Comparison of ENCODE assay signal across 9 mouse cellular contexts in the genomic region with DNA sequence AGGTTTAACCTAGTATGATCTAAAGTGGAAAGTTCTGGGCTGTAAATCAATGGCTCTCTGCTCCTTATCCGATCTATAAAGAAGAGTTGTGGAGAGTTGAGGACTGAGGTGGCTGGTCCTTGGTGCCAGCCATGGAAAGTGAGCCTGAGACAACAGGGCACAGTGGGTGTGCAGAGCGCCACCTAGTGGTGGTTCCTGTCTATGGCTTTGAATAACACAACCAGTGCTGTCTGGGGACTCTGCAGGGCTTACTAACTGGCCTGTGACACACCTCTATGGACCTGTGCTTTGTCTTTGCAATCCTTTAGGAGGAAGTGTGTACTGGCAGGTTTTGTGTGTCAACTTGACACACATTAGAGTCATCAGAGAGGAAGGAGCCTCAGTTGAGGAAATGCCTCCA. TPM values are rescaled to one million over a fixed set of nuclear protein-coding genes. Genes with fewer than 3 reads are reported as not detected.
A peak's percentile ranks its signal among the peaks of the same experiment; 100 is the strongest.
DNase-seq lines count a peak whose midpoint lies in the region; ATAC-seq and TF ChIP-seq lines count a peak whose summit lies in the region.
"Had no signal": no experiment of that assay in that cellular context is flagged by ENCODE, and none has a peak within 500 bp of the region (broad histone marks: within the 10 kb centered on the region; RNA-seq: fewer than 3 reads in every experiment).

No protein-coding gene starts in this region.

- H3K4me1 ChIP-seq in ES-Bruce4 (ENCODE audit: control insufficient read depth, insufficient read depth, low read length) = no peaks in the 10 kb centered on the region
- H3K4me1 ChIP-seq in heart, embryonic 12.5 days (replicated peaks) = no peaks in the 10 kb centered on the region
- H3K4me1 ChIP-seq in lung, embryonic 16.5 days (replicated peaks; ENCODE audit: control insufficient read depth, insufficient read depth, low read length) = peaks cover 8% of the 10 kb centered on the region
- H3K4me1 ChIP-seq: heart, embryonic 15.5 days had no signal

- peak; percentile 87 for DNase-seq in adrenal gland, postnatal 10 days
- peak; percentile 78 for DNase-seq in embryo, embryonic 11 days
- peak; percentile 81 for DNase-seq in layer of hippocampus, adult 11-12 months (ENCODE audit: low spot score)
- peak; percentile 75 for DNase-seq in right cerebral cortex, postnatal 14 days
- peak; percentile 72 to 76 for DNase-seq in urinary bladder, postnatal 36 days (ENCODE audit: low spot score in 2 of 2)

- no peaks in the 10 kb centered on the region for H3K36me3 ChIP-seq in ES-Bruce4 (ENCODE audit: control insufficient read depth, insufficient read depth, low read length, poor library complexity, severe bottlenecking)
- no peaks in the 10 kb centered on the region for H3K36me3 ChIP-seq in heart, embryonic 12.5 days
- no peaks in the 10 kb centered on the region for H3K36me3 ChIP-seq in lung, embryonic 16.5 days (ENCODE audit: control insufficient read depth, insufficient read depth, low read length)
- H3K36me3 ChIP-seq: heart, embryonic 15.5 days had no signal

- H3K27ac ChIP-seq in ES-Bruce4 (ENCODE audit: insufficient read depth, low read length) = no peak overlapping the region
- no peak overlapping the region for H3K27ac ChIP-seq in heart, embryonic 12.5 days (ENCODE audit: poor library complexity, severe bottlenecking)
- no peak overlapping the region for H3K27ac ChIP-seq in lung, embryonic 16.5 days (ENCODE audit: low read length)
- H3K27ac ChIP-seq: heart, embryonic 15.5 days had no signal

- no peaks in the 10 kb centered on the region for H3K27me3 ChIP-seq in ES-Bruce4 (ENCODE audit: control insufficient read depth, insufficient read depth, low read length, poor library complexity, severe bottlenecking)
- H3K27me3 ChIP-seq in heart, embryonic 12.5 days (replicated peaks) = no peaks in the 10 kb centered on the region
- no peaks in the 10 kb centered on the region for H3K27me3 ChIP-seq in lung, embryonic 16.5 days (ENCODE audit: control insufficient read depth, insufficient read depth, low read depth, low read length)
- H3K27me3 ChIP-seq: heart, embryonic 15.5 days had no signal

- no peak overlapping the region for H3K9ac ChIP-seq in ES-Bruce4 (ENCODE audit: low read depth, poor library complexity, severe bottlenecking)
- no peak overlapping the region for H3K9ac ChIP-seq in heart, embryonic 12.5 days
- H3K9ac ChIP-seq in lung, embryonic 16.5 days (ENCODE audit: low read length) = no peak overlapping the region
- H3K9ac ChIP-seq: heart, embryonic 15.5 days had no signal

- no peak overlapping the region for H3K4me3 ChIP-seq in ES-Bruce4 (ENCODE audit: low read depth, low read length)
- no peak overlapping the region for H3K4me3 ChIP-seq in heart, embryonic 12.5 days
- no peak overlapping the region for H3K4me3 ChIP-seq in lung, embryonic 16.5 days (ENCODE audit: low read length)
- H3K4me3 ChIP-seq: heart, embryonic 15.5 days had no signal

- TF ChIP-seq POLR2A in ES-Bruce4 (IDR thresholded peaks at IDR 0.05; ENCODE audit: insufficient read depth, low read length) = no peak

- 25% methylated on average over 2 of the region's 2 CpGs for WGBS in heart, embryonic 12.5 days
- 23% methylated on average over 2 of the region's 2 CpGs for WGBS in lung, embryonic 16.5 days

- H3K9me3 ChIP-seq in ES-Bruce4 (replicated peaks; ENCODE audit: control insufficient read depth, insufficient read depth, low read length, poor library complexity, severe bottlenecking) = no peaks in the 10 kb centered on the region
- H3K9me3 ChIP-seq in heart, embryonic 12.5 days (replicated peaks) = 0 out of 2 replicates have a peak, but pooled peaks cover 3% of the 10 kb centered on the region
- H3K9me3 ChIP-seq in lung, embryonic 16.5 days (ENCODE audit: control insufficient read depth, low read length) = no peaks in the 10 kb centered on the region
- H3K9me3 ChIP-seq: heart, embryonic 15.5 days had no signal

- H3K4me2 ChIP-seq in heart, embryonic 12.5 days = no peak overlapping the region
- no peak overlapping the region for H3K4me2 ChIP-seq in lung, embryonic 16.5 days (ENCODE audit: low read depth, low read length)
- H3K4me2 ChIP-seq: heart, embryonic 15.5 days had no signal

- peak; percentile 99 for TF ChIP-seq CTCF in ES-Bruce4 (IDR thresholded peaks at IDR 0.05; ENCODE audit: low read depth, low read length)

- no peak for TF ChIP-seq EP300 in ES-Bruce4 (IDR thresholded peaks at IDR 0.05; ENCODE audit: insufficient read depth, low read depth, low read length)

- 0 out of 2 replicates have a peak, but pooled peaks have one; percentile 25 for ATAC-seq in heart, embryonic 12.5 days (ENCODE audit: insufficient number of reproducible peaks, low FRiP score)
- peak; percentile 34; the same call in 1 of the 2 replicates for ATAC-seq in lung, embryonic 16.5 days (ENCODE audit: low read depth)

RNA-seq across cellular contexts. Expression of a gene that starts 19.2 kb away (rescaled TPM):
- polyA plus RNA-seq in ES-Bruce4 (2011; ENCODE audit: insufficient read depth, insufficient read length, low read depth, missing spikeins) = 18.3 and 18.6 TPM in 2 replicates
- 10 to 100 TPM; 13.9 to 19.0 TPM for total RNA-seq in adrenal gland, postnatal 10 days (2021)
- 11.8 and 11.9 TPM in 2 replicates for polyA plus RNA-seq in heart, embryonic 12.5 days (2016; fragmentation: Nextera tagmentation; extraction: Ambion mirVana)
- polyA plus RNA-seq in lung, embryonic 16.5 days (2015; fragmentation: Nextera tagmentation; extraction: Ambion mirVana) = 20.4 and 22.1 TPM in 2 replicates

RNA-seq across cellular contexts. Expression of a gene that starts 27.2 kb away (rescaled TPM):
- 0.78 and 1.2 TPM in 2 replicates for polyA plus RNA-seq in ES-Bruce4 (2011; ENCODE audit: insufficient read depth, insufficient read length, low read depth, missing spikeins)
- total RNA-seq in adrenal gland, postnatal 10 days (2021) = 10 to 100 TPM; 18.5 to 45.6 TPM
- 0.86 and 1.6 TPM in 2 replicates for polyA plus RNA-seq in heart, embryonic 12.5 days (2016; fragmentation: Nextera tagmentation; extraction: Ambion mirVana)
- polyA plus RNA-seq in lung, embryonic 16.5 days (2015; fragmentation: Nextera tagmentation; extraction: Ambion mirVana) = 4.9 and 5.5 TPM in 2 replicates
